In genomic region chr11:33873071-33873781, GRCm38 (mm10) we compare ENCODE assay signal across 9 mouse cellular contexts.
A peak's percentile ranks its signal among the peaks of the same experiment; 100 is the strongest.
DNase-seq lines count a peak whose midpoint lies in the region; ATAC-seq lines count a peak whose summit lies in the region.
"Had no signal": no experiment of that assay in that cellular context is flagged by ENCODE, and none has a peak within 500 bp of the region (broad histone marks: within the 10 kb centered on the region; RNA-seq: fewer than 3 reads in every experiment).

No protein-coding gene starts in this region.

- peaks cover 12% of the 10 kb centered on the region; the same call in 1 of the 2 replicates for H3K9me3 ChIP-seq in limb, embryonic 13.5 days
- H3K9me3 ChIP-seq in neural tube, embryonic 14.5 days (ENCODE audit: control insufficient read depth, low read length): no peaks in the 10 kb centered on the region

- no peak overlapping the region for H3K4me3 ChIP-seq in limb, embryonic 13.5 days
- no peak overlapping the region for H3K4me3 ChIP-seq in neural tube, embryonic 14.5 days (ENCODE audit: low read depth, low read length)

- H3K4me1 ChIP-seq in limb, embryonic 13.5 days: peaks cover 17% of the 10 kb centered on the region
- H3K4me1 ChIP-seq in neural tube, embryonic 14.5 days (ENCODE audit: control insufficient read depth, insufficient read depth, low read length): no peaks in the 10 kb centered on the region

- 0 out of 2 replicates have a peak overlapping the region, but pooled peaks have one; percentile 0 for H3K27ac ChIP-seq in limb, embryonic 13.5 days
- H3K27ac ChIP-seq in neural tube, embryonic 14.5 days (ENCODE audit: low read depth, low read length): no peak overlapping the region
- H3K27ac ChIP-seq: macrophage had no signal

- H3K9ac ChIP-seq in limb, embryonic 13.5 days: no peak overlapping the region
- no peak overlapping the region for H3K9ac ChIP-seq in neural tube, embryonic 14.5 days (replicated peaks; ENCODE audit: low read depth, low read length)

- no peak overlapping the region for H3K4me2 ChIP-seq in limb, embryonic 13.5 days (replicated peaks)
- no peak overlapping the region for H3K4me2 ChIP-seq in neural tube, embryonic 14.5 days (ENCODE audit: low read depth, low read length)

- DNase-seq in ES-CJ7 (ENCODE audit: low read depth, low spot score): peak; percentile 55
- peak; percentile 64 for DNase-seq in adrenal gland, postnatal 10 days
- peak; percentile 25 for DNase-seq in forelimb bud, embryonic 11.5 days (ENCODE audit: low read depth, low spot score)
- no peak for DNase-seq in layer of hippocampus, postnatal 25 days (ENCODE audit: extremely low spot score in 1 of 2, low spot score in 1 of 2)
- no peak for DNase-seq in right cerebral cortex, adult 2 months (ENCODE audit: low spot score in 2 of 2)
- no peak for DNase-seq in gastrocnemius, postnatal 4 days (ENCODE audit: low spot score in 2 of 2)

- WGBS in limb, embryonic 13.5 days: 63% methylated on average over 10 of the region's 10 CpGs
- 53% methylated on average over 10 of the region's 10 CpGs for WGBS in neural tube, embryonic 14.5 days

- H3K27me3 ChIP-seq in limb, embryonic 13.5 days: no peaks in the 10 kb centered on the region; the same call in 1 of the 2 replicates
- H3K27me3 ChIP-seq in neural tube, embryonic 14.5 days (ENCODE audit: control insufficient read depth, insufficient read depth, low read length): no peaks in the 10 kb centered on the region

- H3K36me3 ChIP-seq in limb, embryonic 13.5 days: no peaks in the 10 kb centered on the region
- H3K36me3 ChIP-seq in neural tube, embryonic 14.5 days (ENCODE audit: control insufficient read depth, insufficient read depth, low read length): no peaks in the 10 kb centered on the region

- peak; percentile 61 for ATAC-seq in limb, embryonic 13.5 days (ENCODE audit: low FRiP score, low read depth)
- ATAC-seq in neural tube, embryonic 14.5 days (ENCODE audit: low read depth): peak; percentile 60; the same call in 1 of the 2 replicates

Comparison
In these comparisons a context has a peak if more than half of its experiments do, and no peak if none do; other contexts are left out.
1. DNase-seq: peak in ES-CJ7 (single experiment), adrenal gland, postnatal 10 days (single experiment) and forelimb bud, embryonic 11.5 days (single experiment); none in layer of hippocampus, postnatal 25 days (0 of 2), right cerebral cortex, adult 2 months (0 of 2) and gastrocnemius, postnatal 4 days (0 of 2).